Mouse (Mus musculus) liver, adult (tissue): ENCODE measurements around the gene Mc3r.

Experiments used
- GATA4 ChIP-seq: IDR thresholded peaks from 2 replicates; pipeline ENCODE4 v1.6.1; 2014; ENCODE audit warnings: mild to moderate bottlenecking, low read length; ENCODE audit not compliant: insufficient replicate concordance

Gene Mc3r

GRCm38 (mm10) chr2:172227808-172228207, 20.5 kb upstream of the Mc3r start:
- TF ChIP-seq GATA4: no peak

GRCm38 (mm10) chr2:172229190-172229589, 19.1 kb upstream of the Mc3r start:
- TF ChIP-seq GATA4: no peak

- no peak for TF ChIP-seq GATA4
Observed at GRCm38 (mm10) chr2:172230126-172230525, 18.2 kb upstream of the Mc3r start.

GRCm38 (mm10) chr2:172238220-172238619, 10.1 kb upstream of the Mc3r start:
- TF ChIP-seq GATA4: no peak

GRCm38 (mm10) chr2:172241031-172241430, 7.3 kb upstream of the Mc3r start:
- no peak for TF ChIP-seq GATA4

- TF ChIP-seq GATA4: no peak
Observed at GRCm38 (mm10) chr2:172245497-172245896, 2.8 kb upstream of the Mc3r start.

DNA sequence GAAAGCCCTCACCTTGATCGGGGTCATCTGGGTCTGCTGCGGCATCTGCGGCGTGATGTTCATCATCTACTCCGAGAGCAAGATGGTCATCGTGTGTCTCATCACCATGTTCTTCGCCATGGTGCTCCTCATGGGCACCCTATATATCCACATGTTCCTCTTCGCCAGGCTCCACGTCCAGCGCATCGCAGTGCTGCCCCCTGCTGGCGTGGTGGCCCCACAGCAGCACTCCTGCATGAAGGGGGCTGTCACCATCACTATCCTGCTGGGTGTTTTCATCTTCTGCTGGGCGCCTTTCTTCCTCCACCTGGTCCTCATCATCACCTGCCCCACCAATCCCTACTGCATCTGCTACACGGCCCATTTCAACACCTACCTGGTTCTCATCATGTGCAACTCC, 1.0 kb downstream of the Mc3r start:
- no peak for TF ChIP-seq GATA4

DNA sequence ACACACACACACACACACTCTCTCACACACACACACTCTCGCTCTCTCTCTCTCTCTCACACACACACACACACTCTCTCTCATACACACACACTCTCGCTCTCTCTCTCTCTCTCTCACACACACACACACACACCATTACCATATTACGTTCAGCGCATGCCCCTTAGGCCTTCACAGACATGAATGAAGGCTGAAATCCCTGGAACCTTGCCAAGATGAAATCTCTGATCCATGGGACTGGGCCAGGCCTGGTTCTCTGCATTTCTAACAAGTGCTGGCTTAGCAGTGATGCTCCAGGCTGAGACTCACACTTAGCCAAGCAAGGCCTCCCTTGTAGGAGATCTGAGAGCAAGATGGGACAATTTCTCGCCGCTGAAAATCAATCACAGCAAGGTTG, 8.1 kb downstream of the Mc3r start:
- no peak for TF ChIP-seq GATA4

GRCm38 (mm10) chr2:172256956-172257355, 8.7 kb downstream of the Mc3r start:
- TF ChIP-seq GATA4: no peak

DNA sequence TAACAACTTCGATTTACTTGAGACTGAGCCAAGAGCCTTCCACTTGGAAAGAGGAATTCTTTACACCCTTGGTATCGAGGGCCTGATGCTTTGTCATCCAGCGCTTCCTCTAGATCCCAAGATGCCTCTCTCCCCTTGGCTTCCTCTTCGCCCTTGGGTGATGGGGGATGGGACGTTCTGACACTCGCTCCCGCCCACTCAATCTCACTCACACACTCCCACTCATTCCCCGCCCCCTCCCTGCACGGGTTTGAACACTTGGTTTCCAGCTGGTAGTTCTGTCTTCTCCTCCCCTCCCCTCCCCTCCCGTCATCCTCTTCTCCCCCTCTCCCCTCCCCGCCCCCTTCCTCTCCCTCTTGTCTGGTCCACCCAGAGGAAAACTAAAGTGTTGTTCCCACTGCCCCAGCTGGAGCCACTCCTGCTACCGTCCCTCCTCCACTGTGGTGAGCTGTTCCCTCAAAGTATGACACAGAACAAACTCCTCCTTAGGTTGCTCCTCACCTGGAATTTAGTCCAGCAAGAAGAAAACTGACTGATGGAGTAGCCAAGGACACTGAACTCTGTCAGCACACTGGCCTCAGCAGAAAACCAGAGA, 9.3 kb downstream of the Mc3r start:
- no peak for TF ChIP-seq GATA4

GRCm38 (mm10) chr2:172260064-172260463, 11.8 kb downstream of the Mc3r start:
- TF ChIP-seq GATA4: no peak

GRCm38 (mm10) chr2:172261441-172261840, 13.1 kb downstream of the Mc3r start:
- TF ChIP-seq GATA4: no peak

DNA sequence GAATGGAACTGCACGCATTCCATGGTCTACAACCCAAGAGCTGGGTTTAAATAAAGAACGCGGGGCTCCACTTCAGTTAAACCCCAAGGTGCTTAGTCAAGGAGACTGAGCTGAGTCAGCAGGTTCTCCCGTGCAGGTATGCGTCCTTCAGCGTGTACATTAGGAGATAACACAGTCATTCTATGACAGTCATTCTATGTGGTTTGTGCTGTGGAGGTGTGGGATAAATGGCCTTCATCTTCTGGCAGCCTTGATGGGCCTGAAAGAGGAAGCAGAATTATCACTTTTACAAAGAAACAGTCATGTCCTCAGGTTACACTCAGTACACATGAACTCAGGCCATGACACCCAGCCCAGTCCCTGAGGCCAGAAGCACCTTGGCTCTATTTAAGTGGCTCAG, 14.9 kb downstream of the Mc3r start:
- no peak for TF ChIP-seq GATA4

- no peak for TF ChIP-seq GATA4
Observed at GRCm38 (mm10) chr2:172269907-172270306, 21.6 kb downstream of the Mc3r start.

DNA sequence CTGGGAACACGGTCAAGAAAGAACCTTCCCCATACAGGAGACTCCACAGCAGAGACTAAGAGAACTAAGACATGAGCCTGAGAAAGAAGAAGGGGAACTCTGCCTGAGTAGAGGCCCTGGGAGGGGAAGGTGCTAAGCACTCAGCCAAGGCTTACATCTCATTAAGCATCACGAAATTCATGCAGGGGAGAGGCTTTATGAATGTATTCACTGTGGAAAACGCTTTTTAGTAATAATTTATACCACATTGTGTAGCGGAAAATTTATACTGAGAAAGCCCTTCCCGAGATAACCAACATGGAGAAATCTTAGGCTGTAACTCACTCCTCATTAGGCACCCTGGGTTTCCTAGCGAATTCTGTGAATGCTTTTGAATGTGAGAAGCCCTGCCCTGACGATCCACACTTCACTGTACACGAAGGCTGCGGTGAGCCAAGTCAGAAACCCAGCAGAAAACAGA, 22.2 kb downstream of the Mc3r start:
- TF ChIP-seq GATA4: no peak

- TF ChIP-seq GATA4: no peak
Observed at GRCm38 (mm10) chr2:172270974-172271697, 22.8 kb downstream of the Mc3r start.

DNA sequence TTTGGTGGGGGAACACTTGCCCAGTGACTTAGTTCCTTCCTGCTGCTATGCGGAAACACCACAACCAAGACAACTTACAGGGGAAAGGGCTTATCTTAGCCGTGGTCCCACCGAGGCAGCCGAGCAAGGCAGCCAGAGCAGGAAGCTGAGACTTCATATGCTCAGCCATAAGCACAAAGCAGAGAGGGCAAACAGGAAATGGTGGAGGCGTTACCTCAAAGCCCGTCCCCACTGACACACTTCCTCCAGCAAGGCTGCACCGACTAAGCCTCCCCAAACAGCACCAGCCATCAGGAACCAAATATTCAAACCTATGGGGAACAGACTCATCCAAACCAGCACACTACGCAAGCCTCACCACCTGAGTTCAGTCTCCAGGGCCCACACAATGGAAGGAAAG, 26.4 kb downstream of the Mc3r start:
- TF ChIP-seq GATA4: no peak
